Mouse (Mus musculus): ENCODE measurements around the gene Rasal1. TPM values are rescaled to one million over a fixed set of nuclear protein-coding genes. Genes with fewer than 3 reads are reported as not detected.

Rasal1 gene
- polyA plus RNA-seq, 1 experiment, result 0.01 TPM

DNA sequence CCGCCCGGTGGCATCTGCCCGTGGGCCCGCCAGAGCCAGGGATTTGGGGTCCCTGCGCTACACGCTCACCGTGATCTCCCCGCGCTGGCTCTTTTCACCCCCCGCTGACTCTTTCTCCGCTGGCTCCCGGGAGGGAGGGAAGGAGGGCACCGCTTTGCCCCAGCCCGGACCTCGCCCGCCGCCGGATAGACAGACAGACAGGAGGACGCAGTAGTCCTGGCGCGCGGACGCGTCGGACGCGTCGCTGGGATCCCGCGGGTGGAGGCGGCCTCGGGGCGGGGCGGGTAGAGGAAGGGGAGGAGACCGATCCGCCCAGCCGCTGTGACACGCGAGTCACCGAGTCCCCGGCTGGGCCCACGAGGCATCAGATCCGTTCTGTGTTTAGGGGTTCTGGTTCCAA lies 62.8 kb downstream of the Rasal1 start:
- Histone ChIP-seq H3K4me1 (ENCODE audit: control insufficient read depth) (no peaks in the 10 kb centered on the region), H3K9me3 (ENCODE audit: control insufficient read depth, low read length) (0 out of 2 replicates have a peak, but pooled peaks cover 2% of the 10 kb centered on the region), H3K4me3 (replicated peaks) (no peak overlapping the region), H3K27me3 (ENCODE audit: control insufficient read depth) (peaks cover 46% of the 10 kb centered on the region), H3K36me3 (ENCODE audit: control insufficient read depth) (no peaks in the 10 kb centered on the region)
- no peak for TF ChIP-seq TAL1 (IDR thresholded peaks at IDR 0.05; ENCODE audit: low read length)
- TF ChIP-seq GATA1 (IDR thresholded peaks at IDR 0.05; ENCODE audit: low read length), result no peak

DNA sequence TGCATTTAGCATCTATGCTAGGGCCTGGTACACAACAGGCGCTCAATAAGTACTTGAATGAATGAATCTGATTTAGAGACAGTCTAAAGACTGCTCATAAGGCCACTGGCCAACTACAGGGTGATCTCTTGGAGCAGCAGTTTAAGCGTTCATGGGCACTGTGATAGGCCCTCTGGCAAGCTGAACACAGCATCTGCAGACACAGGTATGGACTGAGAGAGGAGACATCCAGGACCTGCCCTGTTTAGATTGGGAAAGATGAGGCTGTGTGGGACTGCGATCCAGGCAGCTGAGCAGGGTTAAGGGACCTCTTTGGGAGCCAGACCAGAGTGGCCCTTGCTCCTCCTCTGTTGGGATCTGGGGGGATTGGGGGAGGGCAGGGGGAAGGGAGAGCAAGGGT lies 63.2 kb downstream of the Rasal1 start, which contains the start of gene Dtx1:
Gene Dtx1, minus strand, starts transcription at position 101 of the 400 bp plus-strand sequence.
- H3K4me1 ChIP-seq (ENCODE audit: control insufficient read depth), result no peaks in the 10 kb centered on the region
- H3K9me3 ChIP-seq (ENCODE audit: control insufficient read depth, low read length), result 0 out of 2 replicates have a peak, but pooled peaks cover 2% of the 10 kb centered on the region
- TF ChIP-seq GATA1 (IDR thresholded peaks at IDR 0.05; ENCODE audit: low read length) (no peak), TAL1 (IDR thresholded peaks at IDR 0.05; ENCODE audit: low read length) (no peak)
- H3K27me3 ChIP-seq (ENCODE audit: control insufficient read depth), result peaks cover 46% of the 10 kb centered on the region
- H3K4me3 ChIP-seq (replicated peaks), result no peak within 1 kb of the TSS
- H3K36me3 ChIP-seq (ENCODE audit: control insufficient read depth), result no peaks in the 10 kb centered on the region

DNA sequence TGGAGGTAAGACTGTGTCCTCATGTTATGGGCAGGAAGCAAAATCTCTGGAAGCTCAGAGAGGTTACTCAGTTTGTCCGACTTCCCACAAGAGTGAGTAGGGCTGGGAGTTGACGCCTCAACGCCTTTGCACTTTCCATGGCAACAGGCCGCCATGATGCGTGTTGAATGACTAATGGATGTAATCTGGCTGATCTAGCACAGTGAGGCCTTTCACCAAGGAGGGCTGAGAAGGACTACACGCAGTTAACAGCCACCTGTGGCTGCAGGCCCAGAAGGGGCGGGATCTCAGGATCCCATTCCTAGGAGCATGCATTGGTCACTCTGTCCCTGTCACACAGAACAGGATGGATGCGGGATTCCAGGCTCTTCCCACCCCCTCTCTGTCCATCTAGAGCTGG lies 64.1 kb downstream of the Rasal1 start:
- no peaks in the 10 kb centered on the region for H3K36me3 ChIP-seq (ENCODE audit: control insufficient read depth)
- TF ChIP-seq TAL1 (IDR thresholded peaks at IDR 0.05; ENCODE audit: low read length) (no peak), GATA1 (IDR thresholded peaks at IDR 0.05; ENCODE audit: low read length) (no peak)
- 0 out of 2 replicates have a peak, but pooled peaks cover 2% of the 10 kb centered on the region for H3K9me3 ChIP-seq (ENCODE audit: control insufficient read depth, low read length)
- peaks cover 46% of the 10 kb centered on the region for H3K27me3 ChIP-seq (ENCODE audit: control insufficient read depth)
- H3K4me3 ChIP-seq (replicated peaks), result no peak overlapping the region
- H3K4me1 ChIP-seq (ENCODE audit: control insufficient read depth), result no peaks in the 10 kb centered on the region

DNA sequence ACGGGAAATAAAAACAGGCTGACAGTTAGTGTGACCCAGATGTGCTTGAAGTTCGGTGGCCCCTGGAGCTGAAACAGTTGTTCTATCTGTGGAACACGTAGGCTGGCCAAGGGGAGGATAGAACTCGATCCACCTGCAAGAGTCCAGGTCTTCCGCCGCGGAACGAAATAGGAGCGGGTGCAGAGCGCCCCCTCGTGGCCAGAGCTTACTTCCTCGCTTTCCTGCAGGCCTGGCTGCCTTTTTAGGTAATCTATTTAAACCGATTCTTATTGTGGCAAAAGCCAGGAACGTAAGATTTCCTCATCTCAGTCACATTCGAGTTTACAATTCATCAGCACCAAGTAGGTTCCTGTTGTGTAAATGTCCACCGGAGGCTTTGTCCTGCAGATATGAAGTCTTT lies 65.7 kb downstream of the Rasal1 start:
- Histone ChIP-seq H3K27me3 (ENCODE audit: control insufficient read depth) (peaks cover 43% of the 10 kb centered on the region), H3K9me3 (ENCODE audit: control insufficient read depth, low read length) (peaks cover 6% of the 10 kb centered on the region), H3K4me1 (ENCODE audit: control insufficient read depth) (no peaks in the 10 kb centered on the region), H3K36me3 (ENCODE audit: control insufficient read depth) (no peaks in the 10 kb centered on the region), H3K4me3 (replicated peaks) (no peak overlapping the region)
- no peak for TF ChIP-seq TAL1 (IDR thresholded peaks at IDR 0.05; ENCODE audit: low read length)
- no peak for TF ChIP-seq GATA1 (IDR thresholded peaks at IDR 0.05; ENCODE audit: low read length)

DNA sequence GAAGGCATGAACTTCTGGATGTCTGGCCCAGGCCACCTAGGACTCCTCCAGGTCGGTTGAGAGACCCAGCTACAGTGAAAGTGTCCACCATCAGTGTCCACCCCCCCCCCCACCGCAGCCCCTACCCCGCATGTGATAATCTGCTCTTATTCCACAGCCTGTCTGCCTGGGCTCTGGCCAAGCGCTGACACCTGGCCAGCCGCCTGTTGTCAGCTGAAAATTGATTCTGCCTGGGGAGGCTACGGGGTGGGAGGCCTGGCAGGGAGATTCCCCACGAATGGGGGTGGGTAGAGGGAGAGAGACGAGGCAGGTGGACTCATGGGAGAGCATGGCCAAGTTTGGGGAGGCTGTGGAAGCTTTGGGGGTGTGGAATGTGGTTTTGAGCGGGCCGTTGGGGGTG lies 68.5 kb downstream of the Rasal1 start:
- Histone ChIP-seq H3K27me3 (ENCODE audit: control insufficient read depth) (peaks cover 15% of the 10 kb centered on the region), H3K4me1 (ENCODE audit: control insufficient read depth) (no peaks in the 10 kb centered on the region), H3K9me3 (ENCODE audit: control insufficient read depth, low read length) (peaks cover 4% of the 10 kb centered on the region), H3K36me3 (ENCODE audit: control insufficient read depth) (no peaks in the 10 kb centered on the region), H3K4me3 (replicated peaks) (no peak overlapping the region)
- TF ChIP-seq GATA1 (IDR thresholded peaks at IDR 0.05; ENCODE audit: low read length) (no peak), TAL1 (IDR thresholded peaks at IDR 0.05; ENCODE audit: low read length) (no peak)

DNA sequence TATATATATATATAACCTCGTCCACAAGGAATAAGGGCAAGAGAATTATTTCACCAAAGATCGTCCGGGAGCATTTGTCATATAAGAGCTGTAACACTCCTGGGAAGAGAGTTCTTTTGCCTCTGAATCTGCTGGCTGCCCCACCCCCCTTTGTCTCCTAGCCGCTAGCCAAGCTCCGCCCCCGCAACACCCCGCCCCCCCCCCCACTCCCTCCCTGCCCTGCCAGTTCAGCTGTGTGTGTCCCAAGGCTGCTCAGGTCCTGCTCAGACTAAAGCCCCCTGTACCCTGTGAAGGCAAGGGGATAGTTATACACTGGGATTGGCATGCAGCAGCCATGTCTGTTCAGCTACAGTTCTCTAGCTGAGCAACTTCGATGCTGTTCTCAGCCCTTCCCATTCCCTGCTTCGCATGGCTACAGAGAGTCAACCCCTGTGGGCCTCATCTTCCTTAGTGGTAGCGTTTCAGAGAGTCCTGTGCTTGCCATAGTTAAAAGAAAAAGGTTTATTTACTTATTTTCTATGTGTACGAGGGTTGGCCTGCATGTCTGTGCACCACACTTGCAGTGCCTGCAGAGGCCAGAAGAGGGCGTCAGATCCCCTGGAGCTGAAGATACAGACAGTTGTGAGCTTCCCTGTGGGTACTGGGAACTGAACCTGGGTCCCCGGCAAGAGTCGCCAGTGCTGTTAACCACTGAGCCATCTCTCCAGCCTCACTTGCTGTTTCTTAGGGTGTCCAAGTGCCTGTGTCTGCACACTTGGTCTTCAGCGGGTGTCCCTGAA lies 70.2 kb downstream of the Rasal1 start:
- Histone ChIP-seq H3K4me3 (replicated peaks) (no peak overlapping the region), H3K27me3 (ENCODE audit: control insufficient read depth) (peaks cover 3% of the 10 kb centered on the region; the same call in 1 of the 2 replicates), H3K36me3 (ENCODE audit: control insufficient read depth) (no peaks in the 10 kb centered on the region), H3K4me1 (ENCODE audit: control insufficient read depth) (no peaks in the 10 kb centered on the region), H3K9me3 (ENCODE audit: control insufficient read depth, low read length) (peaks cover 4% of the 10 kb centered on the region)
- TF ChIP-seq TAL1 (IDR thresholded peaks at IDR 0.05; ENCODE audit: low read length), result no peak
- TF ChIP-seq GATA1 (IDR thresholded peaks at IDR 0.05; ENCODE audit: low read length), result no peak

DNA sequence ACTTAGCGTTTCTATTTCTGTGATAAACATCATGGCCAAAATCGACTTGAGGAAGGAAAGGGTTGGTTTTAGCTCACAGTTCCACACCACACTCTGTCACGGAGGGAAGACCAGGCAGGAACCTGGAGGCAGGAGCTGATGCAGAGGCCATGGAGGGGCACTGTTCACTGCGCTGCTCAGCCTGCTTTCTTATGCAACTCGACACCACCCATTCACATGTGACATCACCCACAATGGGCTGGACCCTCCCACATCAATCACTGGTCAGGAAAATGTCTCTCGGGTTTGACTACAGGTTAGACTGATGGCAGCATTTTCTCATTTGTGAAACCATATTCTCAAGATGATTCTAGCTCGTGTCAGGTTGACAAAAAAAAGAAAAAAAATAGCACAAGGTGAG lies 72.4 kb downstream of the Rasal1 start:
- Histone ChIP-seq H3K36me3 (ENCODE audit: control insufficient read depth) (no peaks in the 10 kb centered on the region), H3K9me3 (ENCODE audit: control insufficient read depth, low read length) (peaks cover 4% of the 10 kb centered on the region), H3K27me3 (ENCODE audit: control insufficient read depth) (no peaks in the 10 kb centered on the region), H3K4me1 (ENCODE audit: control insufficient read depth) (no peaks in the 10 kb centered on the region), H3K4me3 (replicated peaks) (no peak overlapping the region)
- TF ChIP-seq GATA1 (IDR thresholded peaks at IDR 0.05; ENCODE audit: low read length) (no peak), TAL1 (IDR thresholded peaks at IDR 0.05; ENCODE audit: low read length) (no peak)

DNA sequence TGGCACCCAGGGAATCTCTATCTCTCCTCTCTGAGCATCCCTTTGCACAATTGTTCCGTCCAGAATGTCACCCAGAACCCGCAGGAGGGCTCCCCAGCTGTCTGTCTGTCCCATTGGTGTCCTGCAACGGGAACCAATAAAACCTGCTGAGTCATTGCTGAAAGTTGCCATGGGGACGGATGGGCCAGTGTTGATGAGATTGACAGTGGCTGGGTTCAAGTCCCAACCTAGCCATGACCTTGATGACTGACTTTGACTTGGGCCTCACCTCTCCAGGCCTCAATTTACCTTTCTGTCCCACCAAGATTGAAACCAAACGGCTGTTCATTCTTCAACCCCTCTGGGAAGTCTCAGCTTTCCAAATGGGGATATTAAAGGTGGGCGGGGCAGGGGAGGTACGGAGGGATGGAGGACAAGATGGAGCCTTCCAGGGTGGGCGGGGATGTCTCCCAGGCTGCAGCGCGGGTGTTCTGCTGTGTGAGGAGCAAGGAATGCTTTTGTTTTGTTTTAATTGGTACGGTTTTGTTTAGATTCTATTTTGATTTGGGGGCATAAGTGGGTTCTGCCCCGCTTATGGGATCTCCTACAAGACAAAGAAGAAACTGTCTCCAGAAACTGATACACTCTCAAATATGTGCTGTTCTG lies 77.3 kb downstream of the Rasal1 start:
- no peaks in the 10 kb centered on the region for H3K4me1 ChIP-seq (ENCODE audit: control insufficient read depth)
- TF ChIP-seq TAL1 (IDR thresholded peaks at IDR 0.05; ENCODE audit: low read length), result no peak
- TF ChIP-seq GATA1 (IDR thresholded peaks at IDR 0.05; ENCODE audit: low read length), result no peak
- no peaks in the 10 kb centered on the region for H3K9me3 ChIP-seq (ENCODE audit: control insufficient read depth, low read length)
- H3K36me3 ChIP-seq (ENCODE audit: control insufficient read depth), result no peaks in the 10 kb centered on the region
- H3K4me3 ChIP-seq (replicated peaks), result no peak overlapping the region
- H3K27me3 ChIP-seq (ENCODE audit: control insufficient read depth), result no peaks in the 10 kb centered on the region

Other genes starting within 250 kb of the Rasal1 start
- not detected in 2 replicates for gene Lhx5, start 217.1 kb upstream of the Rasal1 start, polyA plus RNA-seq (2012)
- gene Sdsl, start 176.0 kb upstream of the Rasal1 start, polyA plus RNA-seq (2012), result not detected in 2 replicates
- gene Sds, start 172.3 kb upstream of the Rasal1 start, polyA plus RNA-seq (2012), result not detected in 2 replicates
- gene Plbd2, start 145.2 kb upstream of the Rasal1 start, polyA plus RNA-seq (2012), result 0.83 and 0.99 TPM in 2 replicates
- 0.02 and 0.21 TPM in 2 replicates for gene Slc8b1, start 137.6 kb upstream of the Rasal1 start, polyA plus RNA-seq (2012)
- 30.3 TPM in 2 replicates for gene Tpcn1, start 60.1 kb upstream of the Rasal1 start, polyA plus RNA-seq (2012)
- gene Iqcd, start 59.8 kb upstream of the Rasal1 start, polyA plus RNA-seq (2012), result 0.98 and 1.3 TPM in 2 replicates
- gene Rita1, start 36.2 kb upstream of the Rasal1 start, polyA plus RNA-seq (2012), result 1.5 and 1.7 TPM in 2 replicates
- gene Ddx54, start 36.1 kb upstream of the Rasal1 start, polyA plus RNA-seq (2012), result 3.1 and 3.4 TPM in 2 replicates
- gene Cfap73, start 14.6 kb upstream of the Rasal1 start, polyA plus RNA-seq (2012), result not detected in 2 replicates
- gene Dtx1, start 63.1 kb downstream of the Rasal1 start, polyA plus RNA-seq (2012), result not detected in 2 replicates
- 0.02 TPM in 1 of 2 replicates, not detected in the other for gene Oas2, start 101.0 kb downstream of the Rasal1 start, polyA plus RNA-seq (2012)
- gene Oas3, start 128.8 kb downstream of the Rasal1 start, polyA plus RNA-seq (2012), result 0.02 TPM in 2 replicates
- not detected in 2 replicates for gene Oas1e, start 146.7 kb downstream of the Rasal1 start, polyA plus RNA-seq (2012)
- gene Oas1c, start 163.7 kb downstream of the Rasal1 start, polyA plus RNA-seq (2012), result not detected in 2 replicates
- not detected in 2 replicates for gene Oas1f, start 198.6 kb downstream of the Rasal1 start, polyA plus RNA-seq (2012)
- gene Oas1h, start 212.6 kb downstream of the Rasal1 start, polyA plus RNA-seq (2012), result not detected in 2 replicates
- gene Oas1g, start 238.8 kb downstream of the Rasal1 start, polyA plus RNA-seq (2012), result not detected in 2 replicates

Measured in erythroblast, embryonic 14.5 days (primary cell).